ENCODE assay signal across 8 mouse cellular contexts in genomic region chr12:84222405-84222961, GRCm38 (mm10). TPM values are rescaled to one million over a fixed set of nuclear protein-coding genes. Genes with fewer than 3 reads are reported as not detected.
DNase-seq lines count a peak whose midpoint lies in the region; ATAC-seq lines count a peak whose summit lies in the region.

No protein-coding gene starts in this region.

- H3K9ac ChIP-seq in limb, embryonic 13.5 days: peak overlapping the region; percentile 54; the same call in 1 of the 2 replicates
- H3K9ac ChIP-seq in midbrain, embryonic 12.5 days (replicated peaks): 0 out of 2 replicates have a peak overlapping the region, but pooled peaks have one; percentile 20

- H3K4me1 ChIP-seq in limb, embryonic 13.5 days: peaks cover 22% of the 10 kb centered on the region
- H3K4me1 ChIP-seq in midbrain, embryonic 12.5 days: peaks cover 36% of the 10 kb centered on the region

- peak overlapping the region; percentile 36 for H3K4me3 ChIP-seq in limb, embryonic 13.5 days
- peak overlapping the region; percentile 32 for H3K4me3 ChIP-seq in midbrain, embryonic 12.5 days

- H3K36me3 ChIP-seq in limb, embryonic 13.5 days: no peaks in the 10 kb centered on the region
- H3K36me3 ChIP-seq in midbrain, embryonic 12.5 days: no peaks in the 10 kb centered on the region
- no peaks in the 10 kb centered on the region for H3K36me3 ChIP-seq in splenic B cell, adult 2 months (ENCODE audit: control insufficient read depth, insufficient read depth, low read length, poor library complexity, severe bottlenecking)

- intact Hi-C loops in gastrocnemius, postnatal 14 days (cut with DNase I; ENCODE audit: low total_unique reads): no loop called here

- H3K27ac ChIP-seq in limb, embryonic 13.5 days: no peak overlapping the region
- H3K27ac ChIP-seq in midbrain, embryonic 12.5 days (replicated peaks): peak overlapping the region; percentile 43; the same call in 1 of the 2 replicates

- peak; percentile 57 for ATAC-seq in common myeloid progenitor, adult 5-6 weeks (replicated peaks; ENCODE audit: low read depth, poor library complexity, severe bottlenecking)
- ATAC-seq in limb, embryonic 13.5 days (ENCODE audit: low FRiP score, low read depth): peak; percentile 26; the same call in 1 of the 2 replicates
- ATAC-seq in midbrain, embryonic 12.5 days (ENCODE audit: low FRiP score, low read depth): peak; percentile 32

- H3K4me2 ChIP-seq in limb, embryonic 13.5 days (replicated peaks): peak overlapping the region; percentile 61
- H3K4me2 ChIP-seq in midbrain, embryonic 12.5 days (replicated peaks): peak overlapping the region; percentile 54

- WGBS in limb, embryonic 13.5 days: 2% methylated on average over 17 of the region's 17 CpGs
- 2% methylated on average over 17 of the region's 17 CpGs for WGBS in midbrain, embryonic 12.5 days

- 0 out of 2 replicates have a peak, but pooled peaks cover 3% of the 10 kb centered on the region for H3K27me3 ChIP-seq in limb, embryonic 13.5 days
- peaks cover 32% of the 10 kb centered on the region for H3K27me3 ChIP-seq in midbrain, embryonic 12.5 days
- no peaks in the 10 kb centered on the region for H3K27me3 ChIP-seq in splenic B cell, adult 2 months (ENCODE audit: control insufficient read depth, insufficient read depth, low read length, poor library complexity, severe bottlenecking)

- peak; percentile 62 to 64 for DNase-seq in right cerebral cortex, postnatal 10 days (ENCODE audit: low spot score in 2 of 2)
- no peak for DNase-seq in right cerebral cortex, adult 18-20 months
- peak; percentile 50 for DNase-seq in gastrocnemius, postnatal 14 days
- DNase-seq in induced T-regulatory cell, adult 2 months (ENCODE audit: low read depth): peak; percentile 91
- DNase-seq in splenic B cell, adult 2 months (ENCODE audit: low read depth, low spot score): peak; percentile 94

- H3K9me3 ChIP-seq in limb, embryonic 13.5 days: no peaks in the 10 kb centered on the region
- no peaks in the 10 kb centered on the region for H3K9me3 ChIP-seq in midbrain, embryonic 12.5 days

RNA-seq across cellular contexts. Expression of gene Elmsan1, which starts 3.8 kb away (rescaled TPM):
- total RNA-seq in common myeloid progenitor, adult 5-6 weeks (2017): 13.0 and 15.1 TPM in 2 replicates
- total RNA-seq in gastrocnemius, postnatal 14 days (2021): 10 to 100 TPM; 10.8 to 11.2 TPM
- 8.9 and 9.9 TPM in 2 replicates for polyA plus RNA-seq in limb, embryonic 13.5 days (2015; fragmentation: Nextera tagmentation; extraction: Ambion mirVana)
- 6.5 and 6.6 TPM in 2 replicates for polyA plus RNA-seq in midbrain, embryonic 12.5 days (2016; fragmentation: Nextera tagmentation; extraction: Ambion mirVana)
